Mouse (Mus musculus): Measurements from ENCODE around the gene Apip.

DNA sequence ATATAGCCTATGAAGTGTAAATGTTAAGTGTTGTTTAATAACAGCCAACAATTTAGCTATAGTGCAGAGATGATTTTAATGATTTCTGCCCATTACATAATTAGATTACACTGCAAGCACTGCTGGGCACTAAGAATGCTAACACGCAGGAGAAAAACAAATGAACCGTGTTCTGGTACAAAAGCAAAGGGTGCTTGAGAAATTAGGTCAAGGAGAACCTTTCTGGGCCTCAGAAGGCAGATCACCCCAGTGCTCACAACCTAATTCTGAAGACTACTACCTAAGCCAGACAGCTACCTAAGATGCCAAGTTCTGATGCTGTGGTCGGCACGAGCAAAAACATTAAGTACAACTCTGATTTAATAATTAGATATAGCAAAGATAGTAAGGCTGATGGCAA, 35.6 kb upstream of the Apip start:
- no peak for TF ChIP-seq CTCF (IDR thresholded peaks at IDR 0.05)
- TF ChIP-seq EP300 (IDR thresholded peaks at IDR 0.05; ENCODE audit: insufficient read depth, low read depth, low read length), result no peak
